Mouse (Mus musculus) heart, adult 11 months (tissue): Measurements from ENCODE around the gene Scn8a.
"Not testable (repeated sequence)": the region's sequence is repeated elsewhere in the genome, so short reads cannot be mapped to it uniquely, and the experiment has no call there.

Experiments used
- DNase-seq: peaks from one replicate; pipeline ENCODE4 v3.0.0; 2022

The Scn8a gene

GRCm38 (mm10) chr15:100869558-100869957 is at the start of gene Scn8a:
Scn8a (plus strand) TSS chr15:100869858.
- no peak for DNase-seq

- DNase-seq: no peak
Measured at GRCm38 (mm10) chr15:100821824-100822223, 47.8 kb upstream of the Scn8a start.

- DNase-seq: not testable (repeated sequence)
Measured at GRCm38 (mm10) chr15:100822370-100822769, 47.3 kb upstream of the Scn8a start.

- DNase-seq: no peak
Measured at GRCm38 (mm10) chr15:100825249-100825856, 44.3 kb upstream of the Scn8a start.

GRCm38 (mm10) chr15:100826076-100826475 is 43.6 kb upstream of the Scn8a start:
- no peak for DNase-seq

- DNase-seq: no peak
Measured at GRCm38 (mm10) chr15:100829775-100830174, 39.9 kb upstream of the Scn8a start.

- DNase-seq: no peak
Measured at GRCm38 (mm10) chr15:100830682-100831081, 39.0 kb upstream of the Scn8a start.

GRCm38 (mm10) chr15:100832144-100832543 is 37.5 kb upstream of the Scn8a start:
- DNase-seq: no peak

- DNase-seq: no peak
Measured at GRCm38 (mm10) chr15:100832784-100833183, 36.9 kb upstream of the Scn8a start.

GRCm38 (mm10) chr15:100836729-100837128 is 32.9 kb upstream of the Scn8a start:
- no peak for DNase-seq

GRCm38 (mm10) chr15:100838607-100839207 is 31.0 kb upstream of the Scn8a start:
- peak; percentile 96 for DNase-seq

- DNase-seq: peak; percentile 66
Measured at GRCm38 (mm10) chr15:100844336-100844735, 25.3 kb upstream of the Scn8a start.

GRCm38 (mm10) chr15:100845049-100845879 is 24.4 kb upstream of the Scn8a start:
- DNase-seq: peak; percentile 92

GRCm38 (mm10) chr15:100847193-100847592 is 22.5 kb upstream of the Scn8a start:
- peak; percentile 58 for DNase-seq

- peak; percentile 59 for DNase-seq
Measured at GRCm38 (mm10) chr15:100857586-100857985, 12.1 kb upstream of the Scn8a start.

- peak; percentile 79 for DNase-seq
Measured at GRCm38 (mm10) chr15:100860856-100861255, 8.8 kb upstream of the Scn8a start.

GRCm38 (mm10) chr15:100865556-100865955 is 4.1 kb upstream of the Scn8a start:
- peak; percentile 56 for DNase-seq

- peak; percentile 82 for DNase-seq
Measured at GRCm38 (mm10) chr15:100870001-100870774, 530 bp downstream of the Scn8a start.

- peak; percentile 80 for DNase-seq
Measured at GRCm38 (mm10) chr15:100870775-100871106, 1.1 kb downstream of the Scn8a start.

- peak; percentile 85 for DNase-seq
Measured at GRCm38 (mm10) chr15:100871107-100872011, 1.7 kb downstream of the Scn8a start.

GRCm38 (mm10) chr15:100873155-100873554 is 3.5 kb downstream of the Scn8a start:
- DNase-seq: peak; percentile 72

GRCm38 (mm10) chr15:100879073-100879472 is 9.4 kb downstream of the Scn8a start:
- DNase-seq: peak; percentile 77
